In genomic region chr9:44724223-44724622, GRCm38 (mm10) we compare ENCODE assay signal across 8 mouse cellular contexts. TPM values are rescaled to one million over a fixed set of nuclear protein-coding genes. Genes with fewer than 3 reads are reported as not detected.
A peak's percentile ranks its signal among the peaks of the same experiment; 100 is the strongest.
DNase-seq lines count a peak whose midpoint lies in the region; ATAC-seq lines count a peak whose summit lies in the region.

No protein-coding gene starts in this region.

- no peak; the same call in 1 of the 2 replicates for ATAC-seq in hindbrain, embryonic 14.5 days (ENCODE audit: low FRiP score)
- ATAC-seq in inflammation-experienced regulatory T-cells, adult 6 months: no peak

- WGBS in hindbrain, embryonic 14.5 days: 23% methylated on average over 6 of the region's 6 CpGs

- H3K9ac ChIP-seq in hindbrain, embryonic 14.5 days: no peak overlapping the region

- H3K27me3 ChIP-seq in hindbrain, embryonic 14.5 days (ENCODE audit: control insufficient read depth, insufficient read depth, low read length): no peaks in the 10 kb centered on the region

- peak; percentile 55 to 67 for DNase-seq in cerebellum, postnatal 10 days
- no peak for DNase-seq in cerebellum, adult 8-10 months
- DNase-seq in urinary bladder, postnatal 14 days (ENCODE audit: low spot score): peak; percentile 77
- DNase-seq in urinary bladder, postnatal 25 days (ENCODE audit: low spot score): no peak
- DNase-seq in hindbrain, embryonic 14.5 days (ENCODE audit: low spot score): no peak
- peak; percentile 74 for DNase-seq in lung, postnatal 14 days
- DNase-seq in thymus, postnatal 10 days (ENCODE audit: low spot score in 2 of 2): no peak

- no peak overlapping the region for H3K4me2 ChIP-seq in hindbrain, embryonic 14.5 days (replicated peaks)

- H3K27ac ChIP-seq in hindbrain, embryonic 14.5 days: peak overlapping the region; percentile 70

- H3K9me3 ChIP-seq in hindbrain, embryonic 14.5 days (ENCODE audit: control insufficient read depth, low read length): no peaks in the 10 kb centered on the region

- H3K36me3 ChIP-seq in hindbrain, embryonic 14.5 days (replicated peaks; ENCODE audit: control insufficient read depth, insufficient read depth): no peaks in the 10 kb centered on the region

- H3K4me1 ChIP-seq in hindbrain, embryonic 14.5 days (replicated peaks; ENCODE audit: control insufficient read depth, insufficient read depth, low read length): peaks cover 59% of the 10 kb centered on the region

- H3K4me3 ChIP-seq in hindbrain, embryonic 14.5 days (replicated peaks; ENCODE audit: low read length): no peak overlapping the region

RNA-seq across cellular contexts. Expression of gene Phldb1, which starts 10.8 kb away (rescaled TPM):
- 41.9 and 46.4 TPM in 2 replicates for polyA plus RNA-seq in hindbrain, embryonic 14.5 days (2014; fragmentation: Nextera tagmentation; extraction: Ambion mirVana)
- under 1 TPM; 0.41 to 0.92 (median 0.58) TPM for polyA plus RNA-seq in inflammation-experienced regulatory T-cells, adult 6 months (2017; shearing (Covaris generic))

RNA-seq across cellular contexts. Expression of gene Arcn1, which starts 43.4 kb away (rescaled TPM):
- polyA plus RNA-seq in hindbrain, embryonic 14.5 days (2014; fragmentation: Nextera tagmentation; extraction: Ambion mirVana): 148 and 169 TPM in 2 replicates
- polyA plus RNA-seq in inflammation-experienced regulatory T-cells, adult 6 months (2017; shearing (Covaris generic)): 100 to 1,000 TPM in 1 of 3 experiments, 10 to 100 TPM in 2; 64.6 to 101 (median 67.3) TPM

RNA-seq across cellular contexts. Expression of gene Ift46, which starts 43.5 kb away (rescaled TPM):
- 141 and 158 TPM in 2 replicates for polyA plus RNA-seq in hindbrain, embryonic 14.5 days (2014; fragmentation: Nextera tagmentation; extraction: Ambion mirVana)
- 10 to 100 TPM; 43.4 to 67.5 (median 47.3) TPM for polyA plus RNA-seq in inflammation-experienced regulatory T-cells, adult 6 months (2017; shearing (Covaris generic))

RNA-seq across cellular contexts. Expression of gene Treh, which starts 51.2 kb away (rescaled TPM):
- not detected in 2 replicates for polyA plus RNA-seq in hindbrain, embryonic 14.5 days (2014; fragmentation: Nextera tagmentation; extraction: Ambion mirVana)
- not detected for polyA plus RNA-seq in inflammation-experienced regulatory T-cells, adult 6 months (2017; shearing (Covaris generic))

Comparison
In these comparisons a context has a peak if more than half of its experiments do, and no peak if none do; other contexts are left out.
1. DNase-seq: peak in cerebellum, postnatal 10 days (2 of 2), urinary bladder, postnatal 14 days (single experiment) and lung, postnatal 14 days (single experiment); none in cerebellum, adult 8-10 months (single experiment), urinary bladder, postnatal 25 days (single experiment), hindbrain, embryonic 14.5 days (single experiment) and thymus, postnatal 10 days (0 of 2).
2. RNA of gene Phldb1, which starts 10.8 kb away (polyA plus RNA-seq): 41.9 to 46.4 TPM in hindbrain, embryonic 14.5 days; 0.41 to 0.92 TPM in inflammation-experienced regulatory T-cells, adult 6 months; every median in the first group is over 10 times any median in the second.